ENCODE assay signal across 11 mouse cellular contexts in genomic region chr4:45520375-45520774, GRCm38 (mm10). TPM values are rescaled to one million over a fixed set of nuclear protein-coding genes. Genes with fewer than 3 reads are reported as not detected.
DNase-seq lines count a peak whose midpoint lies in the region; ATAC-seq lines count a peak whose summit lies in the region.
"Had no signal": no experiment of that assay in that cellular context is flagged by ENCODE, and none has a peak within 500 bp of the region (broad histone marks: within the 10 kb centered on the region; RNA-seq: fewer than 3 reads in every experiment).

No protein-coding gene starts in this region.

- no peaks in the 10 kb centered on the region for H3K9me3 ChIP-seq in heart, embryonic 11.5 days (replicated peaks; ENCODE audit: control insufficient read depth, low read length)
- H3K9me3 ChIP-seq in heart, embryonic 15.5 days (replicated peaks) = no peaks in the 10 kb centered on the region
- H3K9me3 ChIP-seq in kidney, embryonic 14.5 days (ENCODE audit: control insufficient read depth, low read length) = no peaks in the 10 kb centered on the region
- H3K9me3 ChIP-seq in liver, embryonic 16.5 days (replicated peaks; ENCODE audit: control insufficient read depth, low read length) = no peaks in the 10 kb centered on the region
- H3K9me3 ChIP-seq in hindbrain, embryonic 16.5 days (ENCODE audit: control insufficient read depth, low read length) = no peaks in the 10 kb centered on the region
- H3K9me3 ChIP-seq: hindbrain, embryonic 15.5 days had no signal

- 62% methylated on average over 8 of the region's 8 CpGs for WGBS in heart, embryonic 11.5 days (ENCODE audit: insufficient replicate concordance)
- WGBS in heart, embryonic 15.5 days = 48% methylated on average over 8 of the region's 8 CpGs
- 55% methylated on average over 8 of the region's 8 CpGs for WGBS in kidney, embryonic 14.5 days
- 30% methylated on average over 8 of the region's 8 CpGs for WGBS in liver, embryonic 16.5 days (ENCODE audit: insufficient replicate concordance)
- WGBS in hindbrain, embryonic 16.5 days = 82% methylated on average over 8 of the region's 8 CpGs

- intact Hi-C loops in left cerebral cortex, postnatal 14 days (cut with DNase I) = no loop called here

- no peak for ATAC-seq in heart, embryonic 11.5 days (replicated peaks; ENCODE audit: insufficient number of reproducible peaks, low FRiP score, low TSS enrichment)
- ATAC-seq in heart, embryonic 15.5 days (replicated peaks; ENCODE audit: insufficient number of reproducible peaks, insufficient read depth, low FRiP score, low read depth) = no peak
- no peak for ATAC-seq in kidney, embryonic 14.5 days (ENCODE audit: low FRiP score, low TSS enrichment)
- no peak for ATAC-seq in liver, embryonic 16.5 days (ENCODE audit: low read depth)
- ATAC-seq in hindbrain, embryonic 16.5 days = no peak

- no peaks in the 10 kb centered on the region for H3K27me3 ChIP-seq in heart, embryonic 11.5 days (ENCODE audit: control insufficient read depth, insufficient read depth, low read length)
- H3K27me3 ChIP-seq in heart, embryonic 15.5 days = no peaks in the 10 kb centered on the region
- H3K27me3 ChIP-seq in kidney, embryonic 14.5 days (ENCODE audit: control insufficient read depth, insufficient read depth, low read length) = no peaks in the 10 kb centered on the region
- H3K27me3 ChIP-seq in liver, embryonic 16.5 days (ENCODE audit: control insufficient read depth, insufficient read depth, low read depth, low read length) = no peaks in the 10 kb centered on the region
- H3K27me3 ChIP-seq in hindbrain, embryonic 16.5 days (replicated peaks; ENCODE audit: control insufficient read depth, insufficient read depth, low read length) = no peaks in the 10 kb centered on the region
- H3K27me3 ChIP-seq: CH12.LX; hindbrain, embryonic 15.5 days had no signal

- H3K4me1 ChIP-seq in heart, embryonic 11.5 days (ENCODE audit: control insufficient read depth, insufficient read depth, low read length) = peaks cover 74% of the 10 kb centered on the region
- peaks cover 80% of the 10 kb centered on the region for H3K4me1 ChIP-seq in heart, embryonic 15.5 days (replicated peaks)
- H3K4me1 ChIP-seq in kidney, embryonic 14.5 days (ENCODE audit: control insufficient read depth, insufficient read depth, low read length) = peaks cover 35% of the 10 kb centered on the region
- H3K4me1 ChIP-seq in liver, embryonic 16.5 days (ENCODE audit: control insufficient read depth, low read depth, low read length) = peaks cover 67% of the 10 kb centered on the region
- H3K4me1 ChIP-seq in hindbrain, embryonic 16.5 days (ENCODE audit: control insufficient read depth, insufficient read depth, low read depth, low read length) = peaks cover 7% of the 10 kb centered on the region; the same call in 1 of the 2 replicates

- DNase-seq in heart, adult 9 months (ENCODE audit: low spot score in 2 of 2) = no peak
- DNase-seq in left cerebral cortex, postnatal 14 days (ENCODE audit: low spot score in 2 of 2) = no peak
- no peak for DNase-seq in thymus, adult 18-20 months
- DNase-seq: right cerebral cortex, adult 18-20 months had no signal

- H3K4me2 ChIP-seq in heart, embryonic 11.5 days = peak overlapping the region; percentile 31
- H3K4me2 ChIP-seq in heart, embryonic 15.5 days = peak overlapping the region; percentile 26
- H3K4me2 ChIP-seq in kidney, embryonic 14.5 days (replicated peaks; ENCODE audit: low read depth, low read length) = no peak overlapping the region
- no peak overlapping the region for H3K4me2 ChIP-seq in liver, embryonic 16.5 days (ENCODE audit: low read depth, low read length)
- H3K4me2 ChIP-seq in hindbrain, embryonic 16.5 days (ENCODE audit: low read length) = no peak overlapping the region
- H3K4me2 ChIP-seq: hindbrain, embryonic 15.5 days had no signal

- H3K27ac ChIP-seq in heart, embryonic 11.5 days (ENCODE audit: low read depth, low read length) = no peak overlapping the region
- peak overlapping the region; percentile 55 for H3K27ac ChIP-seq in heart, embryonic 15.5 days
- peak overlapping the region; percentile 20 for H3K27ac ChIP-seq in kidney, embryonic 14.5 days (ENCODE audit: low read depth, low read length)
- H3K27ac ChIP-seq in liver, embryonic 16.5 days (ENCODE audit: low read length) = peak overlapping the region; percentile 83
- no peak overlapping the region for H3K27ac ChIP-seq in hindbrain, embryonic 16.5 days (ENCODE audit: low read depth, low read length)
- H3K27ac ChIP-seq: hindbrain, embryonic 15.5 days had no signal

- H3K9ac ChIP-seq in heart, embryonic 11.5 days (ENCODE audit: low read depth, low read length) = peak overlapping the region; percentile 18; the same call in 1 of the 2 replicates
- H3K9ac ChIP-seq in heart, embryonic 15.5 days = 0 out of 2 replicates have a peak overlapping the region, but pooled peaks have one; percentile 2
- no peak overlapping the region for H3K9ac ChIP-seq in kidney, embryonic 14.5 days (ENCODE audit: low read depth, low read length)
- peak overlapping the region; percentile 11; the same call in 1 of the 2 replicates for H3K9ac ChIP-seq in liver, embryonic 16.5 days (ENCODE audit: low read depth, low read length)
- no peak overlapping the region for H3K9ac ChIP-seq in hindbrain, embryonic 16.5 days (ENCODE audit: low read depth, low read length)
- H3K9ac ChIP-seq: hindbrain, embryonic 15.5 days had no signal

- H3K36me3 ChIP-seq in heart, embryonic 11.5 days (ENCODE audit: control insufficient read depth, insufficient read depth, low read length) = no peaks in the 10 kb centered on the region
- H3K36me3 ChIP-seq in heart, embryonic 15.5 days = no peaks in the 10 kb centered on the region
- no peaks in the 10 kb centered on the region for H3K36me3 ChIP-seq in kidney, embryonic 14.5 days (ENCODE audit: control insufficient read depth, insufficient read depth, low read length)
- H3K36me3 ChIP-seq in liver, embryonic 16.5 days (ENCODE audit: control insufficient read depth, insufficient read depth) = peaks cover 3% of the 10 kb centered on the region
- no peaks in the 10 kb centered on the region for H3K36me3 ChIP-seq in hindbrain, embryonic 16.5 days (ENCODE audit: control insufficient read depth, insufficient read depth, low read length)
- H3K36me3 ChIP-seq: hindbrain, embryonic 15.5 days had no signal

- no peak overlapping the region for H3K4me3 ChIP-seq in heart, embryonic 11.5 days (ENCODE audit: low read depth, low read length)
- no peak overlapping the region for H3K4me3 ChIP-seq in heart, embryonic 15.5 days
- H3K4me3 ChIP-seq in kidney, embryonic 14.5 days (ENCODE audit: low read length) = no peak overlapping the region
- H3K4me3 ChIP-seq in liver, embryonic 16.5 days (ENCODE audit: low read depth, low read length) = no peak overlapping the region
- no peak overlapping the region for H3K4me3 ChIP-seq in hindbrain, embryonic 16.5 days (ENCODE audit: low read length)
- H3K4me3 ChIP-seq: hindbrain, embryonic 15.5 days had no signal

RNA-seq across cellular contexts. Expression of gene Shb, which starts 11.9 kb away (rescaled TPM):
- polyA plus RNA-seq in heart, embryonic 11.5 days (2014; fragmentation: Nextera tagmentation; extraction: Ambion mirVana) = 9.2 and 11.1 TPM in 2 replicates
- 8.6 and 10.7 TPM in 2 replicates for polyA plus RNA-seq in heart, embryonic 15.5 days (2015; fragmentation: Nextera tagmentation; extraction: Ambion mirVana)
- 6.0 and 6.1 TPM in 2 replicates for polyA plus RNA-seq in kidney, embryonic 14.5 days (2014; fragmentation: Nextera tagmentation; extraction: Ambion mirVana)
- 1.4 and 1.5 TPM in 2 replicates for polyA plus RNA-seq in liver, embryonic 16.5 days (2015; fragmentation: Nextera tagmentation; extraction: Ambion mirVana)
- polyA plus RNA-seq in hindbrain, embryonic 16.5 days (2015; fragmentation: Nextera tagmentation; extraction: Ambion mirVana) = 2.6 and 3.8 TPM in 2 replicates
- total RNA-seq in left cerebral cortex, postnatal 14 days (2021) = 10 to 100 TPM; 12.1 to 15.0 TPM

Comparison
In these comparisons a context has a peak if more than half of its experiments do, and no peak if none do; other contexts are left out.
1. H3K27ac ChIP-seq: peak in heart, embryonic 15.5 days (single experiment), kidney, embryonic 14.5 days (single experiment) and liver, embryonic 16.5 days (single experiment); none in heart, embryonic 11.5 days (single experiment) and hindbrain, embryonic 16.5 days (single experiment).
2. H3K4me2 ChIP-seq: peak in heart, embryonic 11.5 days (single experiment) and heart, embryonic 15.5 days (single experiment); none in kidney, embryonic 14.5 days (single experiment), liver, embryonic 16.5 days (single experiment) and hindbrain, embryonic 16.5 days (single experiment).
3. H3K9ac ChIP-seq: peak in heart, embryonic 11.5 days (single experiment), heart, embryonic 15.5 days (single experiment) and liver, embryonic 16.5 days (single experiment); none in kidney, embryonic 14.5 days (single experiment) and hindbrain, embryonic 16.5 days (single experiment).